Mouse (Mus musculus): ENCODE measurements around the gene Anxa2. TPM values are rescaled to one million over a fixed set of nuclear protein-coding genes. Genes with fewer than 3 reads are reported as not detected.
A peak's percentile ranks its signal among the peaks of the same experiment; 100 is the strongest.

Anxa2 gene
- total and polyA plus RNA-seq, 2 experiments from 2014 or later: 268 to 367 TPM

DNA sequence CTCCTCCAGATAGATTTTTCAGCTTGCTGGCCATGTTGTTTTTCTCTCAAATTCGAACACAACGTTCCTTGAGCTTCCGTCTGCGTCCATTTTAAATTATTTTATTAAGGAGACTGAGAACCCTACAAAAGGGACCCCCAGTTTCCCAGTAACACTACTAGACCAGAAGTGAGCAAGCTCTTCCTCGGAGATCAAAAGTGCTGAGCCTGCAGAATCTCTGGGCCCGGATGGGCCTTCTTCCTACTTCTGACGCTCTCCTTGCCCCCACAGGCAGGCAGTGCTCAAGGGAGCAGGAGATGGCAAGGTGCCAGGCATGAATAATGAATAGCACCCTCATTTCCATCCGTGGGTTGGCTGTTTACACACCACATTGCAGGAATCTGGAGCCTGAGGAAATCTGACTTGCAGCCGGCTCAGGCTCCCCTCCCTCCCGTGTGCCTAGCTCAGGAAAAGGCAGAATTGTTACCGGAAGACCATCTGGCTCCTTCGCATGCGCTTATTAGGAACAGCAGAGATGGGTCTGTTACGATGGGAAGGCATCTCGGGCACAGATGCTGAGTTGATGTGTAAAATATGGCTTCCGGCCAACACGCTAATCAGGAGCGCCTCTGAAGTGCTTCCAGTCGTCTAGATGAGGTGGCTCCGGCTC is 64.1 kb downstream of the Anxa2 start:
- no peak overlapping the region for H3K27ac ChIP-seq (ENCODE audit: low read depth)
- ATAC-seq (ENCODE audit: insufficient read depth, low read depth) (no peak), DNase-seq (ENCODE audit: low spot score) (peak; percentile 15)
- 0 out of 2 replicates have a peak, but pooled peaks cover 4% of the 10 kb centered on the region for H3K4me1 ChIP-seq (ENCODE audit: control insufficient read depth, insufficient read depth)
- no peak overlapping the region for H3K9ac ChIP-seq (replicated peaks; ENCODE audit: low read depth, low read length)
- TF ChIP-seq EP300 (IDR thresholded peaks at IDR 0.05; ENCODE audit: low read depth) (no peak), CTCF (IDR thresholded peaks at IDR 0.05; ENCODE audit: low read depth) (no peak)
- WGBS: 42% methylated on average over 20 of the region's 20 CpGs
- no peaks in the 10 kb centered on the region for H3K27me3 ChIP-seq (ENCODE audit: control insufficient read depth, insufficient read depth, low read length)
- no peak overlapping the region for H3K4me3 ChIP-seq (ENCODE audit: low read depth, low read length)
- H3K9me3 ChIP-seq (replicated peaks; ENCODE audit: control insufficient read depth, low read length): no peaks in the 10 kb centered on the region
- H3K36me3 ChIP-seq (replicated peaks; ENCODE audit: control insufficient read depth, insufficient read depth, low read length): no peaks in the 10 kb centered on the region
- no peak overlapping the region for H3K4me2 ChIP-seq (ENCODE audit: low read depth, low read length)

Small RNA genes lying within 50 kb of the gene (microRNA-seq; reads per million reads assigned to microRNA genes)
- 2.3 reads per million, percentile 7 among the genes with 10 or more reads in this experiment for gene Mir3109

Other genes starting within 250 kb of the Anxa2 start
- gene Ice2, start 55.7 kb upstream of the Anxa2 start, total RNA-seq (2014; rRNA removed; ENCODE audit: low replicate concordance): 5.9 and 9.1 TPM in 2 replicates
- gene Ice2, start 55.7 kb upstream of the Anxa2 start, polyA plus RNA-seq (2015; fragmentation: Nextera tagmentation; extraction: Ambion mirVana): 6.4 and 6.5 TPM in 2 replicates

Data from heart, postnatal 0 days (tissue).